Mouse (Mus musculus): ENCODE measurements around the gene Icam2. TPM values are rescaled to one million over a fixed set of nuclear protein-coding genes. Genes with fewer than 3 reads are reported as not detected.

The Icam2 gene
- total and polyA plus RNA-seq, 3 experiments, result 49.6 to 82.7 TPM; not detected in 1

- no peak for DNase-seq (ENCODE audit: low read depth, low spot score)
- H3K79me2 ChIP-seq (ENCODE audit: control insufficient read depth, insufficient read depth, low read length, poor library complexity), result no peaks in the 10 kb centered on the region
- H3K9me3 ChIP-seq (replicated peaks; ENCODE audit: insufficient read depth, low read length), result no peaks in the 10 kb centered on the region
- TF ChIP-seq E2F4 (IDR thresholded peaks at IDR 0.05; ENCODE audit: borderline replicate concordance, low read depth, low read length), result no peak
- no peak for TF ChIP-seq USF1 (IDR thresholded peaks at IDR 0.05; ENCODE audit: low read depth, low read length)
- no peak for TF ChIP-seq EP300 (IDR thresholded peaks at IDR 0.05; ENCODE audit: low read depth in 1 of 2, low read length in 2 of 2)
- TF ChIP-seq ELF1 (IDR thresholded peaks at IDR 0.05; ENCODE audit: low read depth, low read length), result no peak
- no peak for TF ChIP-seq ZC3H11A (IDR thresholded peaks at IDR 0.05; ENCODE audit: low read depth, low read length)
- no peak for TF ChIP-seq MAX (IDR thresholded peaks at IDR 0.05; ENCODE audit: low read length)
- TF ChIP-seq GABPA (IDR thresholded peaks at IDR 0.05; ENCODE audit: low read depth, low read length), result no peak
- TF ChIP-seq POLR2AphosphoS5 (IDR thresholded peaks at IDR 0.05; ENCODE audit: borderline replicate concordance, low read depth, low read length), result no peak
- no peak for TF ChIP-seq HCFC1 (IDR thresholded peaks at IDR 0.05; ENCODE audit: low read depth, low read length)
- no peak for TF ChIP-seq POLR2A (IDR thresholded peaks at IDR 0.05; ENCODE audit: control insufficient read depth in 1 of 2, insufficient read depth in 1 of 2, low read depth in 1 of 2, low read length in 2 of 2, poor library complexity in 1 of 2)
- TF ChIP-seq SMC3 (IDR thresholded peaks at IDR 0.05; ENCODE audit: low read depth, low read length), result no peak
- no peak for TF ChIP-seq GATA1 (IDR thresholded peaks at IDR 0.05; ENCODE audit: low read depth, low read length)
- peaks cover 0 to 10% of the 10 kb centered on the region in 2 experiments; a peak in 3 of 4 replicates for H3K4me1 ChIP-seq (ENCODE audit: control insufficient read depth in 1 of 2, insufficient read depth in 2 of 2, low read length in 2 of 2)
- no peak within 1 kb of the TSS for H3K27ac ChIP-seq (ENCODE audit: control insufficient read depth, low read depth, low read length)
- no peak within 1 kb of the TSS for H3K4me3 ChIP-seq (ENCODE audit: control insufficient read depth in 1 of 2, insufficient read depth in 1 of 2, low read depth in 2 of 2, low read length in 2 of 2)
- H3K27me3 ChIP-seq (ENCODE audit: control insufficient read depth in 1 of 2, insufficient read depth in 2 of 2, low read length in 2 of 2), result peaks cover 6 to 18% of the 10 kb centered on the region in 2 experiments; a peak in 3 of 4 replicates
- H3K9ac ChIP-seq (ENCODE audit: control insufficient read depth, low read depth, low read length, poor library complexity, severe bottlenecking), result no peak within 1 kb of the TSS
- no peaks in the 10 kb centered on the region for H3K36me3 ChIP-seq (ENCODE audit: control insufficient read depth in 1 of 2, insufficient read depth in 2 of 2, low read length in 2 of 2)
These were observed 34.7 kb downstream of the Icam2 start, which contains the start of gene Scn4a for GRCm38 (mm10) chr11:106353188-106353587. Scn4a (minus strand) TSS chr11:106353288.

- Histone ChIP-seq H3K79me2 (ENCODE audit: control insufficient read depth, insufficient read depth, low read length, poor library complexity) (no peaks in the 10 kb centered on the region), H3K4me3 (ENCODE audit: control insufficient read depth in 1 of 2, insufficient read depth in 1 of 2, low read depth in 2 of 2, low read length in 2 of 2) (no peak overlapping the region), H3K4me1 (ENCODE audit: control insufficient read depth in 1 of 2, insufficient read depth in 2 of 2, low read length in 2 of 2) (peaks cover 0 to 10% of the 10 kb centered on the region in 2 experiments; a peak in 3 of 4 replicates), H3K9ac (ENCODE audit: control insufficient read depth, low read depth, low read length, poor library complexity, severe bottlenecking) (no peak overlapping the region), H3K36me3 (ENCODE audit: control insufficient read depth in 1 of 2, insufficient read depth in 2 of 2, low read length in 2 of 2) (no peaks in the 10 kb centered on the region), H3K27me3 (ENCODE audit: control insufficient read depth in 1 of 2, insufficient read depth in 2 of 2, low read length in 2 of 2) (peaks cover 6 to 16% of the 10 kb centered on the region in 2 experiments; a peak in 3 of 4 replicates), H3K9me3 (replicated peaks; ENCODE audit: insufficient read depth, low read length) (no peaks in the 10 kb centered on the region), H3K27ac (ENCODE audit: control insufficient read depth, low read depth, low read length) (no peak overlapping the region)
- no peak for DNase-seq (ENCODE audit: low read depth, low spot score)
- TF ChIP-seq SMC3 (IDR thresholded peaks at IDR 0.05; ENCODE audit: low read depth, low read length), result no peak
- TF ChIP-seq ZKSCAN1 (IDR thresholded peaks at IDR 0.05; ENCODE audit: low read depth, low read length), result no peak
These were observed 35.9 kb downstream of the Icam2 start for GRCm38 (mm10) chr11:106351941-106352340.

GRCm38 (mm10) chr11:106351253-106351652 is 36.6 kb downstream of the Icam2 start:
- no peaks in the 10 kb centered on the region for H3K9me3 ChIP-seq (replicated peaks; ENCODE audit: insufficient read depth, low read length)
- no peak overlapping the region for H3K9ac ChIP-seq (ENCODE audit: control insufficient read depth, low read depth, low read length, poor library complexity, severe bottlenecking)
- peaks cover 7 to 15% of the 10 kb centered on the region in 2 experiments; a peak in 3 of 4 replicates for H3K27me3 ChIP-seq (ENCODE audit: control insufficient read depth in 1 of 2, insufficient read depth in 2 of 2, low read length in 2 of 2)
- H3K4me3 ChIP-seq (ENCODE audit: control insufficient read depth in 1 of 2, insufficient read depth in 1 of 2, low read depth in 2 of 2, low read length in 2 of 2), result no peak overlapping the region
- no peaks in the 10 kb centered on the region for H3K79me2 ChIP-seq (ENCODE audit: control insufficient read depth, insufficient read depth, low read length, poor library complexity)
- H3K36me3 ChIP-seq (ENCODE audit: control insufficient read depth in 1 of 2, insufficient read depth in 2 of 2, low read length in 2 of 2), result no peaks in the 10 kb centered on the region
- no peak overlapping the region for H3K27ac ChIP-seq (ENCODE audit: control insufficient read depth, low read depth, low read length)
- TF ChIP-seq POLR2A (IDR thresholded peaks at IDR 0.05; ENCODE audit: control insufficient read depth in 1 of 2, insufficient read depth in 1 of 2, low read depth in 1 of 2, low read length in 2 of 2, poor library complexity in 1 of 2), result no peak
- no peak for TF ChIP-seq TCF12 (IDR thresholded peaks at IDR 0.05; ENCODE audit: low read depth, low read length)
- no peak for TF ChIP-seq CTCF (IDR thresholded peaks at IDR 0.05 in 2 of 3, conservative IDR thresholded peaks at IDR 0.05 in 1 of 3; ENCODE audit: control insufficient read depth in 1 of 3, insufficient read depth in 1 of 3, low read depth in 2 of 3, low read length in 3 of 3, poor library complexity in 1 of 3, severe bottlenecking in 1 of 3)
- TF ChIP-seq CHD2 (IDR thresholded peaks at IDR 0.05; ENCODE audit: low read length), result no peak
- TF ChIP-seq ZKSCAN1 (IDR thresholded peaks at IDR 0.05; ENCODE audit: low read depth, low read length), result no peak
- TF ChIP-seq CHD1 (IDR thresholded peaks at IDR 0.05; ENCODE audit: low read depth, low read length), result no peak
- no peak for TF ChIP-seq HCFC1 (IDR thresholded peaks at IDR 0.05; ENCODE audit: low read depth, low read length)
- no peak for TF ChIP-seq ETS1 (IDR thresholded peaks at IDR 0.05; ENCODE audit: low read depth, low read length)
- no peak for TF ChIP-seq MXI1 (IDR thresholded peaks at IDR 0.05; ENCODE audit: low read depth, low read length)
- no peak for TF ChIP-seq SIN3A (IDR thresholded peaks at IDR 0.05; ENCODE audit: low read length)
- no peak for TF ChIP-seq TBP (IDR thresholded peaks at IDR 0.05; ENCODE audit: low read depth, low read length)
- no peak for TF ChIP-seq ELF1 (IDR thresholded peaks at IDR 0.05; ENCODE audit: low read depth, low read length)
- TF ChIP-seq ZMIZ1 (IDR thresholded peaks at IDR 0.05; ENCODE audit: low read depth, low read length), result no peak
- H3K4me1 ChIP-seq (ENCODE audit: control insufficient read depth in 1 of 2, insufficient read depth in 2 of 2, low read length in 2 of 2), result peaks cover 0 to 10% of the 10 kb centered on the region in 2 experiments; a peak in 3 of 4 replicates
- no peak for DNase-seq (ENCODE audit: low read depth, low spot score)
